Mouse (Mus musculus): ENCODE measurements around the gene Maf.

Gene Maf

GRCm38 (mm10) chr8:115706411-115706860, 1.2 kb downstream of the Maf start:
- peak; percentile 77 for DNase-seq (ENCODE audit: extremely low spot score, low spot score)

DNA sequence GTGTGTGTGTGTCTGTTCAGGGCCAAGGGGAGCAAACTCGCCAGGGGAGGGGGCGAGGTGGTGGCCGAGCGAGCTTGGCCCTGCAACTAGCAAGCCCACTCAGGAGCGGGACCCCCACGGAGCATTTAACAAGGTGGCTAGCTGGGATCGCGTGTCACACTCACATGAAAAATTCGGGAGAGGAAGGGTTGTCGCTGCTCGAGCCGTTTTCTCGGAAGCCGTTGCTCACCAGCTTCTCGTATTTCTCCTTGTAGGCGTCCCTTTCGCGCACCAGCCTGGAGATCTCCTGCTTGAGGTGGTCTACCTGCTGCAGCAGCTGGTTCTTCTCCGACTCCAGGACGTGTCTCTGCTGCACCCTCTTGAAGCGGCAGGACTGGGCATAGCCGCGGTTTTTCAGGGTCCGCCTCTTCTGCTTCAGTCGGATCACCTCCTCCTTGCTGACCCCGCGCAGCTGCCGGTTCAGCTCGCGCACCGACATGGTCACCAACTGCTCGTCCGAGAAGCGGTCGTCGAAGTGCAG, 1.9 kb downstream of the Maf start:
- DNase-seq (ENCODE audit: extremely low spot score, low spot score): peak; percentile 72

GRCm38 (mm10) chr8:115703056-115703455, 4.5 kb downstream of the Maf start:
- DNase-seq (ENCODE audit: extremely low spot score, low spot score): no peak

DNA sequence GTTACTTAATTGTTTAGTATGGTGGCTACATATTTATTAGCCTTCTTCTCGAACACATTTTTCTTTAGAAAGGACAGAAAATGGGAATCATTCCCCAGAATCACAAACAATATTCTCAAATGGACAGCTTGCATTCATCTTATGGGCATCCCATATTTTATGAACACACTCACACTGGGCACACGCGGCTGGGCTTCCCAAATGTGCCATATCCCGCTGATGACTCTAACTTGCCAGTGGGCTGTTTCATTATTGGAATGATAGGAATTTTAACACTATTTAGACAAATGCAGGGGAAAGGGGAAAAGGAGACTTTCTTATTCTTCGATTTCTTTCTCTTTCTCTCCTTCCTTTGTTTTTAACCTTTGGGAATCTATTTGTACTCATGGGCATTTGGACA, 6.6 kb downstream of the Maf start:
- DNase-seq (ENCODE audit: extremely low spot score, low spot score): no peak

DNA sequence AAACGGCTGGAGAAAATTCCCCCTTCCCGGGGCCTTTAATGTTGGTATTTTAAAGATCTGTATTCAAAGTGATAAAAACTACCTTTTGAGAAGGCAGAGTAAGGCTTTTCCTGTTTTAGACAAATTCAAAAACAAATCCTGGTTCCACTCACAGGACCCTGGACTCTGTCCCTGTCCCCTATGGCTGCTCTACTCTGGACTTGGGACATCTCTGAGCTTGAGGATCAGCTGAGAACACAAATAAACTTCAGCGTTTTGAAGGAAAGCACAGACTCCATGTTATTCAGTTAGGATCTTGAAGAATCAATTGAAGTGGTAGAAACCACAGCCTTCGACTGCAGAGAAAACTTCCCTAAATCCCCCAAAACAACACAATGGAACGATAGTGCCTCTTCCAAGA, 8.4 kb downstream of the Maf start:
- DNase-seq (ENCODE audit: extremely low spot score, low spot score): no peak

DNA sequence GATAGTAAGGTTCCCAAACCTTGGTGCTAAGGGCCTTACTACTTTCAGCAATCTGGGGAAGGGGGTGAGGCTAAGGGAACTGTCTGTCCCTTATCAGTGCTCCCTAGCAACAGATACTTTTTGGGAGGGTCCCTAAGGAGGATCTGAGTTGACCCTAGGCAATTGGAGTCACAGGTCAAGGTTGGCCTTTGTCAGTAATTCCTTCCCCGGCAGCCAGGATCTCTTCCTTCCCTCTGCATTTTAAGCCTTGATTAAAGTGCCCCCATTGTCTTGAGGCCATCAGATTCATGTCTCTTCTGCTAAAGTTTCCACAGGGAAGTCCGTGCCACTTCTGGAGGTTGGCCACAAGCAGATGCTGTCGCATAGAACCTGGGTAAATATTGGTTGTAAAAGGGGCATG, 10.2 kb downstream of the Maf start:
- no peak for DNase-seq (ENCODE audit: extremely low spot score, low spot score)

DNA sequence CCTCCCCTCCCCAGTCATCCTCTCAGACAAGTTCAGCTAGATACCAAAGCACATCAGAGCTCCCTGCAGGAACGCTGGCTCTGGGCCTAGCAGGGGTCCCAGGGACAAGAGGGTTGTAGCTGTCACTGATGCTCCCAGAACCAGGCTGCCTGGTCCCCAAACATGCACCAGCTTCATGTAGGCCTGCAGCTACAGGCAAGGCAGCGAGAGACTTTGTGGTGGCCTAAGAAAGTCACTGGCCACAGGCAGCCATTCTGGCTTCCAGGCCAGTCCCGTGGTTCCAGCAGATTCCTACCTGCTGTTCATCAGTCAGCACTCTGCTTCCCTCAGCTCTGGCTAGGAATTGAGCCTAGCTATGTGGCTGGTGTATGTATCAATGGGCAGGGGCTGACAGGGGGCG, 10.9 kb downstream of the Maf start:
- DNase-seq (ENCODE audit: extremely low spot score, low spot score): no peak

GRCm38 (mm10) chr8:115687349-115687748, 20.2 kb downstream of the Maf start:
- DNase-seq (ENCODE audit: extremely low spot score, low spot score): no peak

DNA sequence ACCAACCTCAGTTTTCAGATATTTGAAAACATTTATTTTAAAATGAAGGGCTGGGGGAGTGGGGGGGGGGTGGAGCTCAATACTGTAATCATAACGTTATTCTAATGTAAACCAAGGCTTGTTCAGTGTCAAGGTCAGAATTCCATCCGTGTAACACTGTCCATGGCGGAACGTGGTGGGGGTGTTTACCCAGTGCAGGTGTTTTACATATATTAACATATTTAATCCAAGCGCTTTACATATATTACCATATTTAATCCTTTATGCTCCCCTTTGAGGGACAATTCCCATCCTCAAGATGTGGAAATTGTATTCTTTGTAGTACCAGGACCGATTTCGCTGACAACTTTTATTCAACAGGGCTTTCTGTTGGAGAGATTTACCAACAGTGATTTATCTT, 24.3 kb downstream of the Maf start:
- no peak for DNase-seq (ENCODE audit: extremely low spot score, low spot score)

- DNase-seq (ENCODE audit: extremely low spot score, low spot score): no peak
Measured at GRCm38 (mm10) chr8:115679539-115679938, 28.1 kb downstream of the Maf start.

DNA sequence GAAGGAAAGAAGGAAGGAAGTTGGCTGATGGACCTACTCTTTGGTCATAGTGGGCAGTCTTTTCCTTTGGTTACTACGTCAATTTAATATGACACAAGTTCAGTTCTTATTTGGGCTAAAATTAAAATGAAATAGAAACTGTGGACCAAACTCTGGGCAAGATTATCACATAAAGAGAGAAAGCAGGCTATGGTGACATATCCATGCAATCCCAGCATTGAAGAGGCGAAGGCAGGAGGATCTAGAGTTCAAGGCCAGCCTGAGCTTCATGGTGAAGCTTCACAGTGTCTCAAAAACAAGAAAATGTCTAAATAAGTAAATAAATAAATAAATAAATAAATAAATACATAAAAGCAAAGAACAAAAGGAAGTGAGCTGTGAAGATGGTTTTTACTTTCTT, 42.7 kb downstream of the Maf start:
- no peak for DNase-seq (ENCODE audit: extremely low spot score, low spot score)

- no peak for DNase-seq (ENCODE audit: extremely low spot score, low spot score)
Measured at GRCm38 (mm10) chr8:115650110-115650521, 57.5 kb downstream of the Maf start.

DNA sequence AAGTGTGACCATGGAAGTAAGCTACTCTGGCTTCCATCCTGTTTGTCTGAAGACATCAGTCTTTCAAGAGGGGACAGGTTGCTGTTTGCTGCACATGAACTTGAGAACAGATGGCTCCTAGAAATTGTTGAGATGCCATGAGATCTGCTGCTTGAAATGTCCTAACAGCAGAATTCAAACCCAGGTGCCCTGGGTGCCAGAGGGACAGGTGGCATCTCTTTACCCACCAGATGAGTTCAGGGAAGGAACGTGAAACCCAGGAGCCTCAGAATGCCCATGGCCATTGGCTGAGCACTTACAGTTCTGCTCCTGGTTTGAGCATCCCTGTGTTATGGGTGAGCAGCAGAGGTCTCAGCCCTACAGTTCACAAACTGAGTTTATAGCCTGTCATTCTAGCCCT, 62.5 kb downstream of the Maf start:
- DNase-seq (ENCODE audit: extremely low spot score, low spot score): no peak

DNA sequence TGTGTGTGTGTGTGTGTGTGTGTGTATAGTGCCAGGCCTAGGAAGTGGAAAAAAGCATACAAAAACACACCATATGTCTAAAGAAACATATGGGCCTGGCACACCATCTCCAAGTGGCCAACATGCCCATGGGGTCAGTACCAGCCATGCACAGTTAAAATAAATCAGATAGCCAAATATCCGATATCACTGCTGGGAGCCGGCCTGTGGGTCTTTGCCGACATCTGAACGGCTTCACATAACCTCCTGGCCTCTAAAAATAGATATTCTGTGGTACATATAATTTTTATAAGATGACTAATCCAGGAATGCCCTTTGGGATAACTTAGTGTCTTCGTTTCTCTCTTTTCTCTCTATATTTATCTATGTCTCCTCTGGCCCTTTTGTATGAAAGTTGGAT, 65.7 kb downstream of the Maf start:
- no peak for DNase-seq (ENCODE audit: extremely low spot score, low spot score)

GRCm38 (mm10) chr8:115639951-115640350, 67.6 kb downstream of the Maf start:
- no peak for DNase-seq (ENCODE audit: extremely low spot score, low spot score)

GRCm38 (mm10) chr8:115636751-115637150, 70.8 kb downstream of the Maf start:
- DNase-seq (ENCODE audit: extremely low spot score, low spot score): no peak
